In genomic region chrX:42019441-42019840, GRCm38 (mm10) we compare ENCODE assay signal across 15 mouse cellular contexts. TPM values are rescaled to one million over a fixed set of nuclear protein-coding genes. Genes with fewer than 3 reads are reported as not detected.
DNase-seq lines count a peak whose midpoint lies in the region; ATAC-seq and TF ChIP-seq lines count a peak whose summit lies in the region.
"Had no signal": no experiment of that assay in that cellular context is flagged by ENCODE, and none has a peak within 500 bp of the region (broad histone marks: within the 10 kb centered on the region; RNA-seq: fewer than 3 reads in every experiment).

No protein-coding gene starts in this region.

- no peaks in the 10 kb centered on the region for H3K27me3 ChIP-seq in MEL (ENCODE audit: control insufficient read depth in 1 of 2, insufficient read depth in 2 of 2, low read length in 2 of 2)
- no peaks in the 10 kb centered on the region for H3K27me3 ChIP-seq in liver, embryonic 11.5 days (replicated peaks; ENCODE audit: control insufficient read depth, insufficient read depth, low read length)
- H3K27me3 ChIP-seq: limb, embryonic 13.5 days; neural tube, embryonic 15.5 days had no signal

- TF ChIP-seq EP300 in MEL (IDR thresholded peaks at IDR 0.05; ENCODE audit: low read depth in 1 of 2, low read length in 2 of 2), result peak; percentile 8 to 54; a peak in 2 of 4 replicates

- intact Hi-C loops in gastrocnemius, postnatal 14 days (cut with DNase I; ENCODE audit: low total_unique reads), result no loop called here
- intact Hi-C loops in left cerebral cortex, postnatal 4 days (cut with DNase I), result no loop called here

- no peak for TF ChIP-seq POLR2A in MEL (IDR thresholded peaks at IDR 0.05; ENCODE audit: control insufficient read depth in 1 of 2, insufficient read depth in 1 of 2, low read depth in 1 of 2, low read length in 2 of 2, poor library complexity in 1 of 2)

- H3K4me2 ChIP-seq in liver, embryonic 11.5 days, result 0 out of 2 replicates have a peak overlapping the region, but pooled peaks have one; percentile 11
- H3K4me2 ChIP-seq: limb, embryonic 13.5 days; neural tube, embryonic 15.5 days had no signal

- WGBS in liver, embryonic 11.5 days, result 56% methylated on average over 2 of the region's 2 CpGs

- no peak for TF ChIP-seq RAD21 in MEL (IDR thresholded peaks at IDR 0.05; ENCODE audit: low read depth, low read length)

- H3K9me3 ChIP-seq in MEL (replicated peaks; ENCODE audit: insufficient read depth, low read length), result no peaks in the 10 kb centered on the region
- no peaks in the 10 kb centered on the region for H3K9me3 ChIP-seq in liver, embryonic 11.5 days (ENCODE audit: control insufficient read depth, low read length)
- H3K9me3 ChIP-seq: limb, embryonic 13.5 days; midbrain, embryonic 10.5 days; neural tube, embryonic 15.5 days had no signal

- peaks cover 0 to 29% of the 10 kb centered on the region in 2 experiments; a peak in 2 of 4 replicates for H3K36me3 ChIP-seq in MEL (ENCODE audit: control insufficient read depth in 1 of 2, insufficient read depth in 2 of 2, low read length in 2 of 2)
- no peaks in the 10 kb centered on the region for H3K36me3 ChIP-seq in liver, embryonic 11.5 days (ENCODE audit: control insufficient read depth, insufficient read depth, low read length)
- H3K36me3 ChIP-seq: limb, embryonic 13.5 days; midbrain, embryonic 10.5 days; neural tube, embryonic 15.5 days had no signal

- no peak overlapping the region for H3K4me3 ChIP-seq in MEL (ENCODE audit: control insufficient read depth in 1 of 2, insufficient read depth in 1 of 2, low read depth in 2 of 2, low read length in 2 of 2)
- H3K4me3 ChIP-seq in liver, embryonic 11.5 days (ENCODE audit: low read depth, low read length), result no peak overlapping the region
- H3K4me3 ChIP-seq: limb, embryonic 13.5 days; midbrain, embryonic 10.5 days; neural tube, embryonic 15.5 days had no signal

- H3K79me2 ChIP-seq in MEL (ENCODE audit: control insufficient read depth, insufficient read depth, low read length, poor library complexity), result no peaks in the 10 kb centered on the region

- peak; percentile 92 for ATAC-seq in liver, embryonic 11.5 days (replicated peaks; ENCODE audit: low FRiP score)
- ATAC-seq: CD4-positive, CD25-positive, alpha-beta regulatory T cell, adult 4 months; forebrain, embryonic 16.5 days; lung, postnatal 0 days had no signal

- no peak overlapping the region for H3K9ac ChIP-seq in MEL (ENCODE audit: control insufficient read depth, low read depth, low read length, poor library complexity, severe bottlenecking)
- H3K9ac ChIP-seq in liver, embryonic 11.5 days (ENCODE audit: low read depth, low read length), result no peak overlapping the region
- H3K9ac ChIP-seq: limb, embryonic 13.5 days; neural tube, embryonic 15.5 days had no signal

- peak; percentile 72 for DNase-seq in MEL (ENCODE audit: low read depth, low spot score)
- peak; percentile 79 for DNase-seq in c-Kit-positive CD71-positive TER-119-positive erythroid progenitor cells, embryonic 14.5 days (ENCODE audit: low spot score)
- no peak for DNase-seq in liver, embryonic 11.5 days (ENCODE audit: low spot score)
- peak; percentile 25 to 38 for DNase-seq in spleen, postnatal 14 days (ENCODE audit: low spot score in 2 of 2)
- no peak for DNase-seq in gastrocnemius, postnatal 14 days
- DNase-seq in cerebellum, adult 9-11 months, result no peak
- DNase-seq in left cerebral cortex, postnatal 4 days, result no peak
- DNase-seq: cerebellum, adult 18-20 months; heart, postnatal 36 days had no signal

- no peak for TF ChIP-seq CTCF in MEL (IDR thresholded peaks at IDR 0.05 in 2 of 3, conservative IDR thresholded peaks at IDR 0.05 in 1 of 3; ENCODE audit: control insufficient read depth in 1 of 3, insufficient read depth in 1 of 3, low read depth in 2 of 3, low read length in 3 of 3, poor library complexity in 1 of 3, severe bottlenecking in 1 of 3)

- H3K27ac ChIP-seq in MEL (ENCODE audit: control insufficient read depth, low read depth, low read length), result peak overlapping the region; percentile 60
- H3K27ac ChIP-seq in liver, embryonic 11.5 days (ENCODE audit: low read depth, low read length), result peak overlapping the region; percentile 50; the same call in 1 of the 2 replicates
- H3K27ac ChIP-seq: limb, embryonic 13.5 days; midbrain, embryonic 10.5 days; neural tube, embryonic 15.5 days had no signal

- H3K4me1 ChIP-seq in MEL (ENCODE audit: control insufficient read depth in 1 of 2, insufficient read depth in 2 of 2, low read length in 2 of 2), result peaks cover 0 to 19% of the 10 kb centered on the region in 2 experiments; a peak in 2 of 4 replicates
- peaks cover 5% of the 10 kb centered on the region; the same call in 1 of the 2 replicates for H3K4me1 ChIP-seq in liver, embryonic 11.5 days (replicated peaks; ENCODE audit: control insufficient read depth, insufficient read depth, low read length)
- H3K4me1 ChIP-seq: limb, embryonic 13.5 days; midbrain, embryonic 10.5 days; neural tube, embryonic 15.5 days had no signal

TF ChIP-seq in MEL, 35 proteins besides CTCF, POLR2A, EP300 and RAD21:
- TF ChIP-seq ETS1 (IDR thresholded peaks at IDR 0.05; ENCODE audit: low read depth, low read length) (peak; percentile 42; the same call in 1 of the 2 replicates), SMC3 (IDR thresholded peaks at IDR 0.05; ENCODE audit: low read depth, low read length) (no peak), GATA1 (IDR thresholded peaks at IDR 0.05; ENCODE audit: low read depth, low read length) (peak; percentile 59; the same call in 1 of the 2 replicates), TAL1 (IDR thresholded peaks at IDR 0.05; ENCODE audit: low read length) (peak; percentile 29; the same call in 1 of the 2 replicates), CHD2 (IDR thresholded peaks at IDR 0.05; ENCODE audit: low read length) (no peak), TCF12 (IDR thresholded peaks at IDR 0.05; ENCODE audit: low read depth, low read length) (peak; percentile 38; the same call in 1 of the 2 replicates), SIN3A (IDR thresholded peaks at IDR 0.05; ENCODE audit: low read length) (0 out of 2 replicates have a peak, but pooled peaks have one; percentile 16), MEF2A (IDR thresholded peaks at IDR 0.05; ENCODE audit: extremely low read depth, insufficient replicate concordance, low read depth, low read length, poor library complexity, severe bottlenecking) (no peak)
TF ChIP-seq in MEL: peak in this region for 5.

RNA-seq across cellular contexts. Expression of gene Xiap, which starts 40.0 kb away (rescaled TPM):
- 7.8 and 8.0 TPM in 2 replicates for total RNA-seq in MEL (2012; rRNA removed)
- 10 to 100 TPM; 11.8 to 89.2 TPM for polyA plus RNA-seq in MEL (2012; ENCODE audit: insufficient read depth in 1 of 2, insufficient read length in 2 of 2, low read depth in 1 of 2, low replicate concordance in 2 of 2, missing spikeins in 1 of 2)
- 12.9 and 14.1 TPM in 2 replicates for polyA plus RNA-seq in liver, embryonic 11.5 days (2014; fragmentation: Nextera tagmentation; extraction: Ambion mirVana)
- total RNA-seq in gastrocnemius, postnatal 14 days (2021), result 10 to 100 TPM; 16.9 to 19.3 TPM
- total RNA-seq in left cerebral cortex, postnatal 4 days (2021), result 10 to 100 TPM; 46.3 to 47.7 TPM

Comparison
In these comparisons a context has a peak if more than half of its experiments do, and no peak if none do; other contexts are left out.
1. DNase-seq: peak in MEL (single experiment), c-Kit-positive CD71-positive TER-119-positive erythroid progenitor cells, embryonic 14.5 days (single experiment) and spleen, postnatal 14 days (2 of 2); none in liver, embryonic 11.5 days (single experiment), gastrocnemius, postnatal 14 days (single experiment), cerebellum, adult 9-11 months (single experiment) and left cerebral cortex, postnatal 4 days (single experiment).